Mouse (Mus musculus): ENCODE results near the gene AC170998.1. TPM values are rescaled to one million over a fixed set of nuclear protein-coding genes. Genes with fewer than 3 reads are reported as not detected.

AC170998.1 gene
- polyA plus RNA-seq, 1 experiment, result 0.15 TPM

DNA sequence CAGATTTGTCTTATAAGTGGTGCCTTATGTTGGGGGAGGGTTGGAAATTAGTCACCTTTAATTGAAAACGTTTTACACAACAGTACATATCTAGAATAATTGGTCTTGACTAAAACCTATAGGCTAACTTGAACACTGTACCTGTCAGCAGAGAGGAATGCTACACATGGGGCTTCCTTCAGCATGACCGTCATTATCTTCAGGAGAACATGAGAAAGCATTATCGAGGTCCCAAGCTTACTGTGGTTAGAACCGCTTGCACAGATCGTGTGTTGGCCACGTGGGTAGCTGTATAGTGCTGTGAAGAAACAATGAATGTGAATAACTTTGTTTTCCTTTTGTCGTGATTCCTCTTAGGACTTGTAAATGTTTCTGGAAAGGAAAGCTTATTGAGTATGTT, 26.1 kb upstream of the AC170998.1 start:
- TF ChIP-seq MAX (IDR thresholded peaks at IDR 0.05) (no peak), CTCF (IDR thresholded peaks at IDR 0.05; ENCODE audit: control insufficient read depth, insufficient read depth, insufficient read length) (no peak), FOSL1 (IDR thresholded peaks at IDR 0.05; ENCODE audit: insufficient read depth, low read length, poor library complexity, severe bottlenecking) (no peak), MYOD1 (IDR thresholded peaks at IDR 0.05; ENCODE audit: control insufficient read depth, insufficient read length, low read depth) (no peak), CEBPB (IDR thresholded peaks at IDR 0.05; ENCODE audit: low read depth) (no peak), MYOG (IDR thresholded peaks at IDR 0.05; ENCODE audit: control insufficient read depth, extremely low read depth, insufficient read length) (no peak), USF1 (IDR thresholded peaks at IDR 0.05; ENCODE audit: low read depth) (no peak)
- H3K27me3 ChIP-seq (ENCODE audit: control insufficient read depth, insufficient read depth, insufficient read length), result no peaks in the 10 kb centered on the region
- H3ac ChIP-seq (ENCODE audit: control insufficient read depth, insufficient read length, low read depth), result no peak overlapping the region
- no peak overlapping the region for H3K4me3 ChIP-seq (ENCODE audit: insufficient read depth, poor library complexity, severe bottlenecking)
- H3K79me3 ChIP-seq (ENCODE audit: low read depth), result peaks cover 89% of the 10 kb centered on the region
- H3K79me2 ChIP-seq (ENCODE audit: control insufficient read depth, insufficient read depth), result peaks cover 100% of the 10 kb centered on the region
- peaks cover 13% of the 10 kb centered on the region for H3K36me3 ChIP-seq (ENCODE audit: control insufficient read depth, insufficient read depth)

DNA sequence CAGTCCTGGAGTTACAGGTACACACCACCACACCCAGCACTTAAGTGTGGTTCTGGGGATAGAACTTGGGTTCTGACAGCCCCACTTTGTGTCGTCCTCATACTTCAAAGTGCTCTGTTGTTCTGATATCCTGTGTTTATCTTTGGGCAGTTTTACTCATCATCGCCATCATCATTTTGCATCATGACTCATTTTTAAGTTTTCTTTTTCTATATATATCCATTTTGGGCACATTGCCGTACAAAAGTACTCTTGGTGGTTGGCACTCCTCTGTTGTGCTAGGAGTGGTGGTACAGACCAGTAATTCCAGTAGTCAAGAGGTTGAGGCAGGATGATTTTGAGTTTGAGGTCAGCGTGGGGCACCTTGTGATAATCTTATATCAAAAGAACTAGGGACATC, 24.7 kb upstream of the AC170998.1 start:
- no peak overlapping the region for H3ac ChIP-seq (ENCODE audit: control insufficient read depth, insufficient read length, low read depth)
- peaks cover 5% of the 10 kb centered on the region for H3K36me3 ChIP-seq (ENCODE audit: control insufficient read depth, insufficient read depth)
- H3K79me2 ChIP-seq (ENCODE audit: control insufficient read depth, insufficient read depth), result peaks cover 100% of the 10 kb centered on the region
- TF ChIP-seq CEBPB (IDR thresholded peaks at IDR 0.05; ENCODE audit: low read depth), result no peak
- TF ChIP-seq MAX (IDR thresholded peaks at IDR 0.05), result no peak
- TF ChIP-seq USF1 (IDR thresholded peaks at IDR 0.05; ENCODE audit: low read depth), result no peak
- TF ChIP-seq FOSL1 (IDR thresholded peaks at IDR 0.05; ENCODE audit: insufficient read depth, low read length, poor library complexity, severe bottlenecking), result no peak
- TF ChIP-seq CTCF (IDR thresholded peaks at IDR 0.05; ENCODE audit: control insufficient read depth, insufficient read depth, insufficient read length), result no peak
- TF ChIP-seq MYOD1 (IDR thresholded peaks at IDR 0.05; ENCODE audit: control insufficient read depth, insufficient read length, low read depth), result no peak
- no peak for TF ChIP-seq MYOG (IDR thresholded peaks at IDR 0.05; ENCODE audit: control insufficient read depth, extremely low read depth, insufficient read length)
- H3K27me3 ChIP-seq (ENCODE audit: control insufficient read depth, insufficient read depth, insufficient read length), result no peaks in the 10 kb centered on the region
- H3K4me3 ChIP-seq (ENCODE audit: insufficient read depth, poor library complexity, severe bottlenecking), result no peak overlapping the region
- peaks cover 90% of the 10 kb centered on the region for H3K79me3 ChIP-seq (ENCODE audit: low read depth)

DNA sequence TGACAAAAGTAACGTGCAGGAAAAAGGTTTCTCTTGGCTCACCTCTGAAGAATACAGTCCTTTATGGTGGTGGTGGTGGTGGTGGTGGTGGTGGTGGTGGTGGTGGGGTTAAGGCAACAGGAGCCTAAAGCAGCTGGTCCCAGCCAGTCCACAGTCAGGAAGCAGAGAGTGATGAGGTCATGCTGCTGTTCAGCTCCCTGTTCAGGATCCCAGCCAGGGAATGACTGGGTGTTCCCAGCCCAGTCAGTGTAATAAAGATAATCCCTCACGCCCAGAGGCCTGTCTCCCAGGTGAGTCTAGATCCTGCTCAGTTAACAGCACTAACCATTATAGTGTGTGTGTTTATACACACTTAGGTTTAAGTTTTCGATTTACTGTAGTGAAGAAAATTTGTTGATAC, 24.1 kb upstream of the AC170998.1 start:
- Histone ChIP-seq H3K27me3 (ENCODE audit: control insufficient read depth, insufficient read depth, insufficient read length) (no peaks in the 10 kb centered on the region), H3K36me3 (ENCODE audit: control insufficient read depth, insufficient read depth) (peaks cover 5% of the 10 kb centered on the region), H3K4me3 (ENCODE audit: insufficient read depth, poor library complexity, severe bottlenecking) (no peak overlapping the region), H3K79me2 (ENCODE audit: control insufficient read depth, insufficient read depth) (peaks cover 100% of the 10 kb centered on the region), H3ac (ENCODE audit: control insufficient read depth, insufficient read length, low read depth) (no peak overlapping the region), H3K79me3 (ENCODE audit: low read depth) (peaks cover 89% of the 10 kb centered on the region)
- TF ChIP-seq CEBPB (IDR thresholded peaks at IDR 0.05; ENCODE audit: low read depth), result no peak
- no peak for TF ChIP-seq FOSL1 (IDR thresholded peaks at IDR 0.05; ENCODE audit: insufficient read depth, low read length, poor library complexity, severe bottlenecking)
- TF ChIP-seq MYOG (IDR thresholded peaks at IDR 0.05; ENCODE audit: control insufficient read depth, extremely low read depth, insufficient read length), result no peak
- peak; percentile 32 for TF ChIP-seq MYOD1 (IDR thresholded peaks at IDR 0.05; ENCODE audit: control insufficient read depth, insufficient read length, low read depth)
- no peak for TF ChIP-seq CTCF (IDR thresholded peaks at IDR 0.05; ENCODE audit: control insufficient read depth, insufficient read depth, insufficient read length)

DNA sequence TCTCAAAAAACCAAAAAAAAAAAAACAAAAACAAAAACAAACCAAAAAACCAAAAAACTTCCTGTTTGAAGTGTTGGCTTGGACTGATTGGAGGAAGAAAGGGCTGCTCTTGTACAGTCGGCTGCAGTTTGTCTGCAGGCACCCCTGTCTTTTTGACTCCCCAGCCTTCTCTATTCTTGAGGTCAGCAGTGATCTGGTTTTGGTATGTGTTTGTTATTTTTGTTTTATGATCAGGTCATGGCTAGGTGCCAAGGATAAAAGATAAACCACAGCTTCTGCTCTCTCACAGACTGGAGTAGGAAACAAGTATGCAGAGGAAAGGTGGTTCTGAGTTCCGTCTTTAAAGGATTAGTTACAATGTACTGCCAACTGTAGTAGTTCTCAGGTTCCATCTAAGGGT, 23.2 kb upstream of the AC170998.1 start:
- H3K79me2 ChIP-seq (ENCODE audit: control insufficient read depth, insufficient read depth), result peaks cover 100% of the 10 kb centered on the region
- peaks cover 90% of the 10 kb centered on the region for H3K79me3 ChIP-seq (ENCODE audit: low read depth)
- H3K4me3 ChIP-seq (ENCODE audit: insufficient read depth, poor library complexity, severe bottlenecking), result no peak overlapping the region
- no peak overlapping the region for H3ac ChIP-seq (ENCODE audit: control insufficient read depth, insufficient read length, low read depth)
- H3K36me3 ChIP-seq (ENCODE audit: control insufficient read depth, insufficient read depth), result no peaks in the 10 kb centered on the region
- TF ChIP-seq CTCF (IDR thresholded peaks at IDR 0.05; ENCODE audit: control insufficient read depth, insufficient read depth, insufficient read length), result no peak
- TF ChIP-seq MYOD1 (IDR thresholded peaks at IDR 0.05; ENCODE audit: control insufficient read depth, insufficient read length, low read depth), result no peak
- no peak for TF ChIP-seq MAX (IDR thresholded peaks at IDR 0.05)
- no peak for TF ChIP-seq FOSL1 (IDR thresholded peaks at IDR 0.05; ENCODE audit: insufficient read depth, low read length, poor library complexity, severe bottlenecking)
- no peak for TF ChIP-seq MYOG (IDR thresholded peaks at IDR 0.05; ENCODE audit: control insufficient read depth, extremely low read depth, insufficient read length)
- TF ChIP-seq CEBPB (IDR thresholded peaks at IDR 0.05; ENCODE audit: low read depth), result no peak
- no peak for TF ChIP-seq USF1 (IDR thresholded peaks at IDR 0.05; ENCODE audit: low read depth)
- H3K27me3 ChIP-seq (ENCODE audit: control insufficient read depth, insufficient read depth, insufficient read length), result no peaks in the 10 kb centered on the region

DNA sequence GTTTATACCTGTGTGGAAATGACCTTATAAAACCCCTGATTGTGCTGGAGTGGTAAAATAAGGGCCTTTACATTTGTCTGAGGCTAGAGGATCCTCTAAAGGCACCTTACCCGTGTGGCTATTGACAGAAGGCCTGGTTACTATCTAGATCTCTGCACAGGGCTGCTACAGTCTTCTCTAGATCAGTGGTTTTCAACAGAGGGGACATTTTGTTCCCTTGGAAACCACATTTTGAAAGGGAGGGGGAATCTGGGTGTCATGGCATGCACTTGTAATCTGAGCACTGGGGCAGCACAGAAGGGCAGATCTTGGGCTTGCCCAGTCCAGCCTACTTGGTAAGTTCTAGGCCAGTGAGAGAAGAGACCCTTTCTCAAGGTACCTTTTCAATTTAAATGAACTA, 19.2 kb upstream of the AC170998.1 start:
- no peaks in the 10 kb centered on the region for H3K27me3 ChIP-seq (ENCODE audit: control insufficient read depth, insufficient read depth, insufficient read length)
- H3ac ChIP-seq (ENCODE audit: control insufficient read depth, insufficient read length, low read depth), result no peak overlapping the region
- H3K36me3 ChIP-seq (ENCODE audit: control insufficient read depth, insufficient read depth), result no peaks in the 10 kb centered on the region
- H3K79me2 ChIP-seq (ENCODE audit: control insufficient read depth, insufficient read depth), result peaks cover 100% of the 10 kb centered on the region
- H3K4me3 ChIP-seq (ENCODE audit: insufficient read depth, poor library complexity, severe bottlenecking), result no peak overlapping the region
- TF ChIP-seq CTCF (IDR thresholded peaks at IDR 0.05; ENCODE audit: control insufficient read depth, insufficient read depth, insufficient read length), result no peak
- TF ChIP-seq FOSL1 (IDR thresholded peaks at IDR 0.05; ENCODE audit: insufficient read depth, low read length, poor library complexity, severe bottlenecking), result no peak
- no peak for TF ChIP-seq CEBPB (IDR thresholded peaks at IDR 0.05; ENCODE audit: low read depth)
- TF ChIP-seq USF1 (IDR thresholded peaks at IDR 0.05; ENCODE audit: low read depth), result no peak
- TF ChIP-seq MAX (IDR thresholded peaks at IDR 0.05), result no peak
- no peak for TF ChIP-seq MYOD1 (IDR thresholded peaks at IDR 0.05; ENCODE audit: control insufficient read depth, insufficient read length, low read depth)
- no peak for TF ChIP-seq MYOG (IDR thresholded peaks at IDR 0.05; ENCODE audit: control insufficient read depth, extremely low read depth, insufficient read length)
- H3K79me3 ChIP-seq (ENCODE audit: low read depth), result peaks cover 86% of the 10 kb centered on the region

DNA sequence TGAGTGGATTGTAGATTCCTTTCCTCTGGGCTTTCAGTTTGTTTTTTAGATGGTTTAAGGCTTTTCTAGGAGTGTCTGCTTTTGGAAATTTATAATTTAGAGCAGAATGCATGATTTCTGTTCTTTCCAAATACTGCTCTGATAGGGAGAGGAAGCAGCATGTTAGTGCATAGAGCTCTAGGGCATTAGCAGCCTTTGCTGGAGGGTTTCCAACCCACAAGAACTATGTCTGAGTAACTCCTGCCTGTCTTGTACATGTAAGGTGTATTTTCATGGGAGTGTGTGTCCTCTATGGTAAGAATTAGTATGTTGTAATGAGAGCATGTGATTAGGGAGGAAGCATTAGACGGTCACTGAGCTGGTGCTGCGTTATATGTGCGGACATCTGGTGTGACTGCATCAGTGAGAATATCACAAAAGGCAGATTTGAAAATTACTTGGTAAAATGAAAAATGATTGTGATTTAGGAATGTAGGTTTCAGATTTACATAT, 18.7 kb upstream of the AC170998.1 start:
- no peak overlapping the region for H3ac ChIP-seq (ENCODE audit: control insufficient read depth, insufficient read length, low read depth)
- H3K27me3 ChIP-seq (ENCODE audit: control insufficient read depth, insufficient read depth, insufficient read length), result no peaks in the 10 kb centered on the region
- H3K4me3 ChIP-seq (ENCODE audit: insufficient read depth, poor library complexity, severe bottlenecking), result no peak overlapping the region
- peaks cover 85% of the 10 kb centered on the region for H3K79me3 ChIP-seq (ENCODE audit: low read depth)
- H3K36me3 ChIP-seq (ENCODE audit: control insufficient read depth, insufficient read depth), result no peaks in the 10 kb centered on the region
- H3K79me2 ChIP-seq (ENCODE audit: control insufficient read depth, insufficient read depth), result peaks cover 100% of the 10 kb centered on the region
- TF ChIP-seq CEBPB (IDR thresholded peaks at IDR 0.05; ENCODE audit: low read depth) (no peak), USF1 (IDR thresholded peaks at IDR 0.05; ENCODE audit: low read depth) (no peak), FOSL1 (IDR thresholded peaks at IDR 0.05; ENCODE audit: insufficient read depth, low read length, poor library complexity, severe bottlenecking) (no peak), CTCF (IDR thresholded peaks at IDR 0.05; ENCODE audit: control insufficient read depth, insufficient read depth, insufficient read length) (no peak), MAX (IDR thresholded peaks at IDR 0.05) (no peak), MYOD1 (IDR thresholded peaks at IDR 0.05; ENCODE audit: control insufficient read depth, insufficient read length, low read depth) (no peak), MYOG (IDR thresholded peaks at IDR 0.05; ENCODE audit: control insufficient read depth, extremely low read depth, insufficient read length) (no peak)
